Comparison of ENCODE assay signal across 9 mouse cellular contexts in the genomic region with DNA sequence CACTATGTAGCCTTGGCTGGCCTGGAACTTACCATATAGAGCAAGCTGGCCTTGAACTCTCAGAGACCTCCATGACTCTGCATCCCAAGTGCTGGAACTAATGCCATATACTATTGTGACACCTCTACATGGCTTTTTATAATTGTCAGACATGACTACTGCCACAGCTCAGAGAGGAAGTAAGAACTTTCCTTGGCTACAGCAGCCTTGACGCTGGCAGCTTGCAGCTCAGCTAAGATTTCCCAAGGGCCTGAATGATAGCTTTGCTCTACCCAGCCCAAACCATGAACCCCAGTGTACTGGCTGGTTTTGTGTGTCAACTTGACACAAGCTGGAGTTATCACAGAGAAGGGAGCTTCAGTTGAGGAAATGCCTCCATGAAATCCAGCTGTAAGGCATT.
"Had no signal": no experiment of that assay in that cellular context is flagged by ENCODE, and none has a peak within 500 bp of the region (broad histone marks: within the 10 kb centered on the region; RNA-seq: fewer than 3 reads in every experiment).

No protein-coding gene starts in this region.

- DNase-seq: right cerebral cortex, postnatal 14 days; thymus, postnatal 36 days had no signal

- H3K4me3 ChIP-seq: kidney, embryonic 15.5 days; limb, embryonic 13.5 days; lung, embryonic 15.5 days; megakaryocyte, embryonic 14.5 days; midbrain, embryonic 15.5 days; neural tube, embryonic 13.5 days had no signal

- H3K4me1 ChIP-seq: limb, embryonic 13.5 days; midbrain, embryonic 15.5 days had no signal

- H3K27ac ChIP-seq: kidney, embryonic 15.5 days; limb, embryonic 13.5 days; liver, embryonic 14.5 days; lung, embryonic 15.5 days; midbrain, embryonic 15.5 days; neural tube, embryonic 13.5 days had no signal

- ATAC-seq: midbrain, embryonic 15.5 days had no signal
